Mouse (Mus musculus) CH12.LX (cell line): Measurements from ENCODE around the gene Polr2f.

ENCODE experiments used
- CHD1 ChIP-seq: IDR thresholded peaks from 2 replicates; pipeline ENCODE4 v1.6.1; 2012; ENCODE audit warnings: low read depth, low read length, improper control_type of control experiment, inconsistent platforms
- CTCF ChIP-seq, 2 experiments: IDR thresholded peaks in 1 of 2; conservative IDR thresholded peaks in 1 of 2; 2 replicates each; pipeline ENCODE4 v1.5.1; 2011 to 2012; ENCODE audit warnings: low read depth in 2 of 2, low read length in 2 of 2, improper control_type of control experiment in 1 of 2, inconsistent platforms in 1 of 2, mild to moderate bottlenecking in 1 of 2, moderate library complexity in 1 of 2
- MAX ChIP-seq: IDR thresholded peaks from 2 replicates; pipeline ENCODE4 v1.6.1; 2011; ENCODE audit warnings: low read length, improper control_type of control experiment
- TCF12 ChIP-seq: IDR thresholded peaks from 2 replicates; pipeline ENCODE4 v1.6.1; 2014; ENCODE audit warnings: low read depth, mild to moderate bottlenecking, inconsistent platforms, low read length, improper control_type of control experiment

GRCm38 (mm10) chr15:79123751-79124150 lies 17.1 kb upstream of the Polr2f start:
- TF ChIP-seq CTCF (conservative IDR thresholded peaks at IDR 0.05 in 1 of 2, IDR thresholded peaks at IDR 0.05 in 1 of 2; ENCODE audit: low read depth in 2 of 2, low read length in 2 of 2) (no peak), TCF12 (no peak), MAX (no peak), CHD1 (no peak)
